Mouse (Mus musculus) adrenal gland, postnatal 25 days (tissue): Measurements from ENCODE around the gene Srebf2. TPM values are rescaled to one million over a fixed set of nuclear protein-coding genes. Genes with fewer than 3 reads are reported as not detected.
A peak's percentile ranks its signal among the peaks of the same experiment; 100 is the strongest.

Source experiments
- DNase-seq: peaks from one replicate; pipeline ENCODE4 v3.0.0; 2021; ENCODE audit warnings: mixed read lengths
- total RNA-seq: library from RNA; stranded (reverse); gene quantifications from 2 replicates; pipeline ENCODE4 v1.2.3, GENCODE M21; 2021

The Srebf2 gene
- total RNA-seq, 1 experiment from 2014 or later = 95.5 TPM

- DNase-seq = no peak
These were observed 35.3 kb downstream of the Srebf2 start for GRCm38 (mm10) chr15:82182311-82182710.

- DNase-seq = no peak
These were observed 36.6 kb downstream of the Srebf2 start for GRCm38 (mm10) chr15:82183596-82183995.

- no peak for DNase-seq
These were observed 37.2 kb downstream of the Srebf2 start for GRCm38 (mm10) chr15:82184183-82184582.

- no peak for DNase-seq
These were observed 37.7 kb downstream of the Srebf2 start for GRCm38 (mm10) chr15:82184656-82185055.

GRCm38 (mm10) chr15:82185062-82185783, 38.2 kb downstream of the Srebf2 start:
- no peak for DNase-seq

- no peak for DNase-seq
These were observed 39.1 kb downstream of the Srebf2 start for GRCm38 (mm10) chr15:82186131-82186530.

GRCm38 (mm10) chr15:82186931-82187330, 40.0 kb downstream of the Srebf2 start:
- no peak for DNase-seq

- DNase-seq = no peak
These were observed 40.4 kb downstream of the Srebf2 start for GRCm38 (mm10) chr15:82187401-82187800.

- DNase-seq = no peak
These were observed 40.9 kb downstream of the Srebf2 start for GRCm38 (mm10) chr15:82187924-82188323.

- peak; percentile 37 for DNase-seq
These were observed 41.7 kb downstream of the Srebf2 start for GRCm38 (mm10) chr15:82188481-82189240.

- no peak for DNase-seq
These were observed 45.6 kb downstream of the Srebf2 start for GRCm38 (mm10) chr15:82192617-82193016.

- DNase-seq = no peak
These were observed 49.3 kb downstream of the Srebf2 start for GRCm38 (mm10) chr15:82196300-82196699.

GRCm38 (mm10) chr15:82197246-82197750, 50.3 kb downstream of the Srebf2 start:
- DNase-seq = no peak

GRCm38 (mm10) chr15:82197937-82198336, 51.0 kb downstream of the Srebf2 start:
- no peak for DNase-seq

GRCm38 (mm10) chr15:82198342-82198741, 51.4 kb downstream of the Srebf2 start:
- no peak for DNase-seq

GRCm38 (mm10) chr15:82199546-82199945, 52.6 kb downstream of the Srebf2 start:
- no peak for DNase-seq

- no peak for DNase-seq
These were observed 55.1 kb downstream of the Srebf2 start for GRCm38 (mm10) chr15:82202086-82202485.

- DNase-seq = no peak
These were observed 56.1 kb downstream of the Srebf2 start for GRCm38 (mm10) chr15:82203090-82203489.

GRCm38 (mm10) chr15:82203611-82204351, 56.8 kb downstream of the Srebf2 start:
- no peak for DNase-seq

GRCm38 (mm10) chr15:82204680-82205371, 57.8 kb downstream of the Srebf2 start:
- no peak for DNase-seq

- DNase-seq = peak; percentile 67
These were observed 59.6 kb downstream of the Srebf2 start for GRCm38 (mm10) chr15:82206365-82207104.
